Mouse (Mus musculus) retina, postnatal 7 days (tissue): ENCODE measurements around the gene Arhgap42.

Experiments used
- DNase-seq: peaks from one replicate; pipeline ENCODE4 v3.0.0-alpha.2; 2012; ENCODE audit warnings: low read depth, low spot score

The Arhgap42 gene

GRCm38 (mm10) chr9:9238438-9239391, at the start of gene Arhgap42:
Gene Arhgap42, minus strand, starts transcription at chr9:9239101.
- peak; percentile 40 for DNase-seq

- no peak for DNase-seq
Observed at GRCm38 (mm10) chr9:9288140-9288539, 49.2 kb upstream of the Arhgap42 start.

GRCm38 (mm10) chr9:9269305-9269704, 30.4 kb upstream of the Arhgap42 start:
- DNase-seq: no peak

GRCm38 (mm10) chr9:9267606-9268601, 29.0 kb upstream of the Arhgap42 start:
- DNase-seq: no peak

GRCm38 (mm10) chr9:9263543-9263942, 24.6 kb upstream of the Arhgap42 start:
- DNase-seq: no peak

- no peak for DNase-seq
Observed at GRCm38 (mm10) chr9:9262479-9262878, 23.6 kb upstream of the Arhgap42 start.

- no peak for DNase-seq
Observed at GRCm38 (mm10) chr9:9254764-9255163, 15.9 kb upstream of the Arhgap42 start.

- DNase-seq: no peak
Observed at GRCm38 (mm10) chr9:9248529-9248928, 9.6 kb upstream of the Arhgap42 start.

- DNase-seq: no peak
Observed at GRCm38 (mm10) chr9:9245994-9246393, 7.1 kb upstream of the Arhgap42 start.

GRCm38 (mm10) chr9:9243834-9244233, 4.9 kb upstream of the Arhgap42 start:
- no peak for DNase-seq

- DNase-seq: no peak
Observed at GRCm38 (mm10) chr9:9241202-9241795, 2.4 kb upstream of the Arhgap42 start.

- no peak for DNase-seq
Observed at GRCm38 (mm10) chr9:9237511-9237910, 1.4 kb downstream of the Arhgap42 start.

GRCm38 (mm10) chr9:9229662-9230061, 9.2 kb downstream of the Arhgap42 start:
- no peak for DNase-seq

- no peak for DNase-seq
Observed at GRCm38 (mm10) chr9:9224837-9225236, 14.1 kb downstream of the Arhgap42 start.

- no peak for DNase-seq
Observed at GRCm38 (mm10) chr9:9223384-9223783, 15.5 kb downstream of the Arhgap42 start.

GRCm38 (mm10) chr9:9221950-9222486, 16.9 kb downstream of the Arhgap42 start:
- DNase-seq: no peak

GRCm38 (mm10) chr9:9221185-9221584, 17.7 kb downstream of the Arhgap42 start:
- no peak for DNase-seq

- no peak for DNase-seq
Observed at GRCm38 (mm10) chr9:9218301-9218700, 20.6 kb downstream of the Arhgap42 start.

GRCm38 (mm10) chr9:9214849-9215248, 24.1 kb downstream of the Arhgap42 start:
- DNase-seq: no peak

GRCm38 (mm10) chr9:9214296-9214695, 24.6 kb downstream of the Arhgap42 start:
- DNase-seq: no peak

- no peak for DNase-seq
Observed at GRCm38 (mm10) chr9:9211411-9212087, 27.4 kb downstream of the Arhgap42 start.
